Mouse (Mus musculus): ENCODE results near the gene Prkag1. TPM values are rescaled to one million over a fixed set of nuclear protein-coding genes. Genes with fewer than 3 reads are reported as not detected.
A peak's percentile ranks its signal among the peaks of the same experiment; 100 is the strongest.

The Prkag1 gene
- polyA plus RNA-seq (2014; fragmentation: Nextera tagmentation; extraction: Ambion mirVana): 72.1 and 74.7 TPM in 2 replicates

GRCm38 (mm10) chr15:98830736-98831683, at the start of gene Prkag1:
Gene Prkag1 (minus strand): TSS chr15:98831521.
- Histone ChIP-seq H3K36me3 (ENCODE audit: control insufficient read depth, insufficient read depth, low read length) (peaks cover 27% of the 10 kb centered on the region), H3K4me2 (peak within 1 kb of the TSS; percentile 70), H3K9ac (ENCODE audit: low read depth, low read length) (peak within 1 kb of the TSS; percentile 96), H3K4me1 (ENCODE audit: control insufficient read depth, insufficient read depth, low read length) (peaks cover 40% of the 10 kb centered on the region), H3K9me3 (replicated peaks; ENCODE audit: control insufficient read depth, low read length) (no peaks in the 10 kb centered on the region), H3K27ac (ENCODE audit: low read depth, low read length) (peak within 1 kb of the TSS; percentile 99), H3K4me3 (ENCODE audit: low read depth, low read length) (peak within 1 kb of the TSS; percentile 90), H3K27me3 (ENCODE audit: control insufficient read depth, insufficient read depth, low read length) (no peaks in the 10 kb centered on the region)
- under 1% methylated on average over 61 of the region's 66 CpGs for WGBS (ENCODE audit: insufficient replicate concordance)
- peak; percentile 92 for ATAC-seq (replicated peaks; ENCODE audit: insufficient number of reproducible peaks, low FRiP score, low TSS enrichment)

- no peak for ATAC-seq (replicated peaks; ENCODE audit: insufficient number of reproducible peaks, low FRiP score, low TSS enrichment)
- H3K4me1 ChIP-seq (ENCODE audit: control insufficient read depth, insufficient read depth, low read length): peaks cover 14% of the 10 kb centered on the region
- no peak overlapping the region for H3K4me2 ChIP-seq
- H3K9me3 ChIP-seq (replicated peaks; ENCODE audit: control insufficient read depth, low read length): no peaks in the 10 kb centered on the region
- no peaks in the 10 kb centered on the region for H3K27me3 ChIP-seq (ENCODE audit: control insufficient read depth, insufficient read depth, low read length)
- no peak overlapping the region for H3K9ac ChIP-seq (ENCODE audit: low read depth, low read length)
- WGBS (ENCODE audit: insufficient replicate concordance): 20% methylated on average over 3 of the region's 3 CpGs
- no peak overlapping the region for H3K27ac ChIP-seq (ENCODE audit: low read depth, low read length)
- H3K36me3 ChIP-seq (ENCODE audit: control insufficient read depth, insufficient read depth, low read length): no peaks in the 10 kb centered on the region
- no peak overlapping the region for H3K4me3 ChIP-seq (ENCODE audit: low read depth, low read length)
These were observed 46.0 kb upstream of the Prkag1 start for GRCm38 (mm10) chr15:98877331-98877730.

GRCm38 (mm10) chr15:98871916-98872888, 40.9 kb upstream of the Prkag1 start:
- peak; percentile 78 for ATAC-seq (replicated peaks; ENCODE audit: insufficient number of reproducible peaks, low FRiP score, low TSS enrichment)
- H3K4me1 ChIP-seq (ENCODE audit: control insufficient read depth, insufficient read depth, low read length): peaks cover 31% of the 10 kb centered on the region
- no peaks in the 10 kb centered on the region for H3K36me3 ChIP-seq (ENCODE audit: control insufficient read depth, insufficient read depth, low read length)
- peak overlapping the region; percentile 98 for H3K27ac ChIP-seq (ENCODE audit: low read depth, low read length)
- WGBS (ENCODE audit: insufficient replicate concordance): 2% methylated on average over 48 of the region's 51 CpGs
- H3K9ac ChIP-seq (ENCODE audit: low read depth, low read length): peak overlapping the region; percentile 100
- H3K9me3 ChIP-seq (replicated peaks; ENCODE audit: control insufficient read depth, low read length): no peaks in the 10 kb centered on the region
- peak overlapping the region; percentile 99 for H3K4me3 ChIP-seq (ENCODE audit: low read depth, low read length)
- H3K4me2 ChIP-seq: peak overlapping the region; percentile 99
- no peaks in the 10 kb centered on the region for H3K27me3 ChIP-seq (ENCODE audit: control insufficient read depth, insufficient read depth, low read length)

- peak within 1 kb of the TSS; percentile 99 for H3K4me3 ChIP-seq (ENCODE audit: low read depth, low read length)
- under 1% methylated on average over 83 of the region's 94 CpGs for WGBS (ENCODE audit: insufficient replicate concordance)
These were observed 40.0 kb upstream of the Prkag1 start, which contains the start of gene Kmt2d for GRCm38 (mm10) chr15:98871070-98871915. Gene Kmt2d (minus strand): TSS chr15:98871204.

GRCm38 (mm10) chr15:98870179-98871069, 39.1 kb upstream of the Prkag1 start:
- under 1% methylated on average over 16 of the region's 16 CpGs for WGBS (ENCODE audit: insufficient replicate concordance)
- ATAC-seq (replicated peaks; ENCODE audit: insufficient number of reproducible peaks, low FRiP score, low TSS enrichment): no peak
- no peaks in the 10 kb centered on the region for H3K27me3 ChIP-seq (ENCODE audit: control insufficient read depth, insufficient read depth, low read length)

More at GRCm38 (mm10) chr15:98871070-98871915, 40.0 kb upstream of the Prkag1 start, which contains the start of gene Kmt2d:
- Histone ChIP-seq H3K4me2 (peak within 1 kb of the TSS; percentile 99), H3K27me3 (ENCODE audit: control insufficient read depth, insufficient read depth, low read length) (no peaks in the 10 kb centered on the region), H3K36me3 (ENCODE audit: control insufficient read depth, insufficient read depth, low read length) (peaks cover 3% of the 10 kb centered on the region), H3K4me1 (ENCODE audit: control insufficient read depth, insufficient read depth, low read length) (peaks cover 35% of the 10 kb centered on the region), H3K27ac (ENCODE audit: low read depth, low read length) (peak within 1 kb of the TSS; percentile 98), H3K9ac (ENCODE audit: low read depth, low read length) (peak within 1 kb of the TSS; percentile 100), H3K9me3 (replicated peaks; ENCODE audit: control insufficient read depth, low read length) (no peaks in the 10 kb centered on the region)
- peak; percentile 58 for ATAC-seq (replicated peaks; ENCODE audit: insufficient number of reproducible peaks, low FRiP score, low TSS enrichment)

GRCm38 (mm10) chr15:98869342-98870178, 38.2 kb upstream of the Prkag1 start:
- no peak for ATAC-seq (replicated peaks; ENCODE audit: insufficient number of reproducible peaks, low FRiP score, low TSS enrichment)
- WGBS (ENCODE audit: insufficient replicate concordance): 10% methylated on average over 8 of the region's 8 CpGs
- H3K9ac ChIP-seq (ENCODE audit: low read depth, low read length): peak overlapping the region; percentile 100
- peak overlapping the region; percentile 38; the same call in 1 of the 2 replicates for H3K27ac ChIP-seq (ENCODE audit: low read depth, low read length)
- peak overlapping the region; percentile 99 for H3K4me3 ChIP-seq (ENCODE audit: low read depth, low read length)
- H3K9me3 ChIP-seq (replicated peaks; ENCODE audit: control insufficient read depth, low read length): no peaks in the 10 kb centered on the region
- no peaks in the 10 kb centered on the region for H3K27me3 ChIP-seq (ENCODE audit: control insufficient read depth, insufficient read depth, low read length)
- H3K4me2 ChIP-seq: peak overlapping the region; percentile 99
- H3K36me3 ChIP-seq (ENCODE audit: control insufficient read depth, insufficient read depth, low read length): peaks cover 20% of the 10 kb centered on the region
- peaks cover 35% of the 10 kb centered on the region for H3K4me1 ChIP-seq (ENCODE audit: control insufficient read depth, insufficient read depth, low read length)

More at GRCm38 (mm10) chr15:98870179-98871069, 39.1 kb upstream of the Prkag1 start:
- peak overlapping the region; percentile 99 for H3K4me2 ChIP-seq
- peaks cover 11% of the 10 kb centered on the region for H3K36me3 ChIP-seq (ENCODE audit: control insufficient read depth, insufficient read depth, low read length)
- H3K4me3 ChIP-seq (ENCODE audit: low read depth, low read length): peak overlapping the region; percentile 99
- no peaks in the 10 kb centered on the region for H3K9me3 ChIP-seq (replicated peaks; ENCODE audit: control insufficient read depth, low read length)
- H3K27ac ChIP-seq (ENCODE audit: low read depth, low read length): peak overlapping the region; percentile 98
- H3K9ac ChIP-seq (ENCODE audit: low read depth, low read length): peak overlapping the region; percentile 100
- peaks cover 35% of the 10 kb centered on the region for H3K4me1 ChIP-seq (ENCODE audit: control insufficient read depth, insufficient read depth, low read length)
